Mouse (Mus musculus): ENCODE results near the gene Scfd2.

DNA sequence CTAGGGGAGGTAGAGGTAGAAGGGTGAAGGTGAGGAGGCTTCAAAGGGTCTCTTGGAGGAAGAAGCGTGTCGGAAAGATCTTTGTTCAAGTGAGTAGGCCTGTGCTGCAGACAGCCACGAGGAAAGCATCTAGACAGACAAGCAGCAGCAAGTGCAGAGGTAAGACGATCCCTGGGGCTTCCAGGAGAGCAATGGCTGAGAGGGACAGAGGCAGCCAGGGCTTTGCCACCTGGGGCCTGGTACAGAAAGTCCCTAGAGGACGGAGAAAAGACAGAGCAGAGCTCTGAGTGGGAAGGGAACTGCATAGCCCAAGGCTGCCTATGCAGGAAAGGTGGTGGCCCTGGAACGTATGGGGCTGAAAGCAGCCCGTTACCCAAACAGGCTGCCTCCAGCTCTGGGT is 281.3 kb downstream of the Scfd2 start:
- no peak for TF ChIP-seq CTCF (IDR thresholded peaks at IDR 0.05; ENCODE audit: low read depth, low read length)
- no peak for TF ChIP-seq POLR2A (IDR thresholded peaks at IDR 0.05; ENCODE audit: extremely low read depth, insufficient read depth, low read length)

Data from liver, adult 2 months (tissue).